Mouse (Mus musculus): Measurements from ENCODE around the gene C1galt1. TPM values are rescaled to one million over a fixed set of nuclear protein-coding genes. Genes with fewer than 3 reads are reported as not detected.

Gene C1galt1
- polyA plus RNA-seq, 1 experiment: 2.5 TPM

DNA sequence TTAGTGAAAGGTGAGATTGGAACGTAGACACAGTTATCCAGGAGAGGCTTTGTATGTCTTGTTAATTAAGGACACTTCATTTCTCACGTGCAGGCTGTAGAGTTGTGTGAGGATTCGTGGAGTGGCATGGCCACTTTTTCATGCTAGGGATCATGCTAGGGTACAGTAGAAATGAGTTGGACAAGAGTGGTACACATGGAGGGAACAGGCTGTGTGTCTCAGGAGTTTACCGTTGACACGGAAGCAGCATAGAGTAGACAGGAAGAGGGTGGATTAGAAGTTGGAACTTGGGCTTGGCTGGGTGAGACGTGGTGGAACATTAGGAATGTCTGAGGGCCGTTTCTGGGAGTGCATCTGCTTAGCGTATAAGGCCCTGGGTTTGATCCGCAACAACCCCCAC, 4.1 kb downstream of the C1galt1 start:
- no peak for TF ChIP-seq CTCF (IDR thresholded peaks at IDR 0.05; ENCODE audit: extremely low read depth, insufficient read length, insufficient replicate concordance, low read depth, low read length)
- no peak for TF ChIP-seq POLR2A (IDR thresholded peaks at IDR 0.05; ENCODE audit: low read depth, low read length)
- peak overlapping the region; percentile 72 for H3K27ac ChIP-seq (ENCODE audit: insufficient read depth, low read depth, low read length)
- no peaks in the 10 kb centered on the region for H3K36me3 ChIP-seq (ENCODE audit: control insufficient read depth, insufficient read depth, low read length)
- no peak overlapping the region for H3K4me3 ChIP-seq (ENCODE audit: low read depth, low read length)
- 74% methylated on average over 9 of the region's 9 CpGs for WGBS
- H3K27me3 ChIP-seq (ENCODE audit: control insufficient read depth, insufficient read depth, low read length): no peaks in the 10 kb centered on the region
- peaks cover 17% of the 10 kb centered on the region for H3K4me1 ChIP-seq (ENCODE audit: control insufficient read depth, insufficient read depth, insufficient read length, low read length)

DNA sequence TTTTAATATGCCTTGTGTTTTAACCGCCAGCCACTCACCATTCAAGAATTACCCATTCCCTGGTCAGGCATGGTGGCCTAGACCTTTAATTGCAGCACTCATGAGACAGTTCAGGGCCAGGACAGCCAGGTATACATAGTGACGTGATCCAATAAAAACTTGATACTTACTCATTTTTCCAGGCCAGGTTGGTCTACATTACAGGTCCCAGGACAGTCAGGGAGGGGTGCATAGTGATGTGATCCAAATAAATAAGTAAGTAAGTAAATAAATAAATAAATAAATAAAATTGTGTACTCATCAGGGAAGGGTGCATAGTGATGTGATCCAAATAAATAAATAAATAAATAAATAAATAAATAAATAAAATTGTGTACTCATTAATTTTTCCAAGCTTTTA, 6.4 kb downstream of the C1galt1 start:
- TF ChIP-seq CTCF (IDR thresholded peaks at IDR 0.05; ENCODE audit: extremely low read depth, insufficient read length, insufficient replicate concordance, low read depth, low read length): no peak
- no peak for TF ChIP-seq POLR2A (IDR thresholded peaks at IDR 0.05; ENCODE audit: low read depth, low read length)
- Histone ChIP-seq H3K27me3 (ENCODE audit: control insufficient read depth, insufficient read depth, low read length) (no peaks in the 10 kb centered on the region), H3K27ac (ENCODE audit: insufficient read depth, low read depth, low read length) (no peak overlapping the region), H3K4me1 (ENCODE audit: control insufficient read depth, insufficient read depth, insufficient read length, low read length) (peaks cover 17% of the 10 kb centered on the region), H3K36me3 (ENCODE audit: control insufficient read depth, insufficient read depth, low read length) (no peaks in the 10 kb centered on the region), H3K4me3 (ENCODE audit: low read depth, low read length) (no peak overlapping the region)
- 90% methylated on average over 2 of the region's 2 CpGs for WGBS

DNA sequence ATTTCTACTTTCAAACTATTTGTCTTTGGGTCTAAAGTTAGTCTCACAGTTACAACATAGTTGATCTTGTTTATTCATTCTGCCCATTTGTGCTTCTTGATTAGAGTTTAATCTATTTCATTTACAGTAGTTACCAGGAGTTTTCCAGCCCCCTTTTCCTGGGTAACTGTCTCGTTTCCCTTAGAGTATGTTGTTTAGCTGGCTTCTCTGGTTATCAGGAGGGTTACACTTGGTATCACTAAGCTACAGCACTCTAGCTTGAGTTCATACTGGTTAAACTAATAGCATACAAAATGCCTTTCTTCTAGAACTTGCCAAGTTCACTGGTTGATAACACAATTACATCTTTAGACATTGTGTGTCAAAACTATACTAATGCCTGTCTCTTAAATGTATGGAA, 8.3 kb downstream of the C1galt1 start:
- H3K27ac ChIP-seq (ENCODE audit: insufficient read depth, low read depth, low read length): no peak overlapping the region
- H3K4me1 ChIP-seq (ENCODE audit: control insufficient read depth, insufficient read depth, insufficient read length, low read length): peaks cover 10% of the 10 kb centered on the region; the same call in 1 of the 2 replicates
- no peak overlapping the region for H3K4me3 ChIP-seq (ENCODE audit: low read depth, low read length)
- no peaks in the 10 kb centered on the region for H3K36me3 ChIP-seq (ENCODE audit: control insufficient read depth, insufficient read depth, low read length)
- WGBS: 63% methylated on average over 1 of the region's 1 CpGs
- TF ChIP-seq POLR2A (IDR thresholded peaks at IDR 0.05; ENCODE audit: low read depth, low read length): no peak
- TF ChIP-seq CTCF (IDR thresholded peaks at IDR 0.05; ENCODE audit: extremely low read depth, insufficient read length, insufficient replicate concordance, low read depth, low read length): no peak
- no peaks in the 10 kb centered on the region for H3K27me3 ChIP-seq (ENCODE audit: control insufficient read depth, insufficient read depth, low read length)

DNA sequence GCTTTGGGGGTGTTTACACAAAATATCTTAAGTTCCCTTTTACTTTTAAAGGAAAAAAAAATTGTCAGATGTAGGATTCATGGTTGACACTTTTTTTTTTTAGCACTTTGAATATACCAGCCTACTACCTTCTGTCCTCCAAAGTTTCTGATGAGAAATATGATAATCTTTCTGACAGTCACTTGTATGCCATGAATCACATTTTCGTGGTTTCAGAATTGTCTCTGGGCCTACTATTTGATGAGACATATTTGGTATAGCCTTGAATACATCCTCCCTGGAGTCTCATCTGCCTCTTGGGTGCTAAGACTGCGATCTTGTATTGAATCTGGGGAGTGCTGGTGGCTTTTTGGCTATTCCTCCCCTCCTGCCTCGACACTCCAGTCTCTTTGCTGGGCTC, 8.8 kb downstream of the C1galt1 start:
- 85% methylated on average over 3 of the region's 3 CpGs for WGBS
- Histone ChIP-seq H3K27me3 (ENCODE audit: control insufficient read depth, insufficient read depth, low read length) (no peaks in the 10 kb centered on the region), H3K36me3 (ENCODE audit: control insufficient read depth, insufficient read depth, low read length) (no peaks in the 10 kb centered on the region), H3K4me3 (ENCODE audit: low read depth, low read length) (no peak overlapping the region), H3K27ac (ENCODE audit: insufficient read depth, low read depth, low read length) (no peak overlapping the region), H3K4me1 (ENCODE audit: control insufficient read depth, insufficient read depth, insufficient read length, low read length) (peaks cover 8% of the 10 kb centered on the region; the same call in 1 of the 2 replicates)
- no peak for TF ChIP-seq POLR2A (IDR thresholded peaks at IDR 0.05; ENCODE audit: low read depth, low read length)
- no peak for TF ChIP-seq CTCF (IDR thresholded peaks at IDR 0.05; ENCODE audit: extremely low read depth, insufficient read length, insufficient replicate concordance, low read depth, low read length)

DNA sequence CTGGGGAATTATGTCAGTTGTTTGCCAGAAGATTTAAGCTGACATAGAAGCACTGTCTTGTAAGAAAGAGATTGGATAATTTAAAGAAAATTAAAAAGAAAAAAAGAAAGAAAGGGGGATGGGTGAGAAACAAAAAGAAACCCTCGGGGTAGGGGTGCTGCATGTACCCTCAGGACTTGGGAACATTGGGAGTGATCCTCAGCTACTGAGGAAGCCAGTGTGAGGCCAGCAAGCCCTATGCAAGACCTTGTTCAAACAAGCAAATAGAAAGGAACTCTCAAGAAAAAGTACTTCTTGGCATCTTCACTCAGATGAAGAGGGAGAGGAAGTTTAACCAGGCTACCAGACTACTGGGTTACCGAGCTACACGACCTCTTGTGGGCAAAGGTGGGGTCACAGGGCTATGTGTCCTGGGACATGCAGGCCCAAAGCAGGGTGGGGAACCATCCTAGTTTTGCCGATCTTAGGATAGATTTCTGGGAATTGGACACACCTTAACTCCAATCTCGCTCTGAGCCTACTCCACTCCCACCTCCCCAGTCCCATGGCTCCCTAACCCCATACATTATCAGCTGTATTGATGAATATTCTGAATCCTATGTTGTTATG, 12.1 kb downstream of the C1galt1 start:
- WGBS: 65% methylated on average over 5 of the region's 5 CpGs
- TF ChIP-seq POLR2A (IDR thresholded peaks at IDR 0.05; ENCODE audit: low read depth, low read length) (no peak), CTCF (IDR thresholded peaks at IDR 0.05; ENCODE audit: extremely low read depth, insufficient read length, insufficient replicate concordance, low read depth, low read length) (no peak; the same call in 1 of the 2 replicates)
- H3K4me3 ChIP-seq (ENCODE audit: low read depth, low read length): no peak overlapping the region
- 0 out of 2 replicates have a peak, but pooled peaks cover 3% of the 10 kb centered on the region for H3K4me1 ChIP-seq (ENCODE audit: control insufficient read depth, insufficient read depth, insufficient read length, low read length)
- no peaks in the 10 kb centered on the region for H3K36me3 ChIP-seq (ENCODE audit: control insufficient read depth, insufficient read depth, low read length)
- H3K27me3 ChIP-seq (ENCODE audit: control insufficient read depth, insufficient read depth, low read length): no peaks in the 10 kb centered on the region
- H3K27ac ChIP-seq (ENCODE audit: insufficient read depth, low read depth, low read length): no peak overlapping the region

DNA sequence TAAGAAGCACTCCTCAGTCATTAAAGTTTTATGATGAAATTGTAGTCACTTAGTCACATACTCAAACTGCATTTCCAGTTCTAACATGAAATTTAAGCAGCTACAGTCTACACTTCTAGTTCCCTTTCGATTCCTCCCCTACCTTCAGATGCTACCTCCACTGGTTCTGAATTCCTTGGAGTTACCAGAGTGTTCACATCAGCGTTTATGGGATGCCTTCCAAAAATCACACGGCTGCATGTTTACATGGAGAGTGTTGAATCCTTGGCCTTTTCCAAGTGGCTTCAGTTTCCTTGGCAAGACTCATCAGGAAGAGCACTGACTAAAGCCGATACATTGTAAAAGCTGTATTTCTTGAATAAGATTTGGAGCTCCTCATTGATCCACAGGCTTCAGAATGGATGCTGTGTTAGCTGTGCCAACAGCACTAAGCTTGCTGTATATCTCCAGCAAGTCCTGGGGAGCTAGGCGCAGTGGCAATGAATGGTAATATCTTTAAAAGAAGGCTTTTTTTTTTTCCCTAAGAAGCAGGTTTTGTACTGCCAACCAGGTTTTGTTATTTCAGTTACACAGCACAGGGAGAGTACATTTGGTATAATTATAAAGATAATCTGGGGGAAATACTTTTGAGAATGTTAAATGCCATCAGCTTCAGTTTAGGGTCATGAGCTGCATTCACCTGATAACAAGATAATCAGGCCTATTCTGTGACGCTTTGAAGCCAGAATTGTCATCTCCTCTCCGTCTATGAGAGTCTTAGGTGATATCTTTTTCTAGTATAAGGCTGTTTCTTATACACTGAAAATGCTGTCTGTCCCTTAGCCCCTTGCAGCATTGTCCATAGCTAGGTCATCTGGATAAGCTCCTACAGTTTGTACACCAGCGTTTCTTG, 13.0 kb downstream of the C1galt1 start:
- H3K27me3 ChIP-seq (ENCODE audit: control insufficient read depth, insufficient read depth, low read length): no peaks in the 10 kb centered on the region
- TF ChIP-seq CTCF (IDR thresholded peaks at IDR 0.05; ENCODE audit: extremely low read depth, insufficient read length, insufficient replicate concordance, low read depth, low read length): no peak
- TF ChIP-seq POLR2A (IDR thresholded peaks at IDR 0.05; ENCODE audit: low read depth, low read length): no peak
- no peak overlapping the region for H3K4me3 ChIP-seq (ENCODE audit: low read depth, low read length)
- 75% methylated on average over 8 of the region's 8 CpGs for WGBS
- H3K4me1 ChIP-seq (ENCODE audit: control insufficient read depth, insufficient read depth, insufficient read length, low read length): 0 out of 2 replicates have a peak, but pooled peaks cover 3% of the 10 kb centered on the region
- H3K36me3 ChIP-seq (ENCODE audit: control insufficient read depth, insufficient read depth, low read length): no peaks in the 10 kb centered on the region
- no peak overlapping the region for H3K27ac ChIP-seq (ENCODE audit: insufficient read depth, low read depth, low read length)

DNA sequence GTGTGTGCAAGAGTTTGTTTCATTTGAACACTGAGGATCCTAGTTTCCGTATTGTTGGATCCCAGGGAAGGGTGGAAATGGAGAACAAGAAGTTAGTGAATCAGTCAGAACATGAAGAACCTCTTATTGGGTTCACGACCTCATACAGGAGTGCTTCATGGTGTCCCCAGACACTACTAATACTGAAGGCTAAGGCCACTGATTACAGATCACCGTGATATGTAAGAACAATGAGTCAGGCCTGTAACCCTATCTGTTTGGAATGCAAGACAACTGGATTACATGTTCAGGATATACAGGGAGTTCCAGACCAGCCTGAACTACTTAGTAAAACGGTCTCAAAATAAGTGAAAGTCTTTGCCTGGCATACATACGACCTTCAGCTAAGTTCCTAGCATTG, 13.9 kb downstream of the C1galt1 start:
- H3K4me3 ChIP-seq (ENCODE audit: low read depth, low read length): no peak overlapping the region
- WGBS: 81% methylated on average over 5 of the region's 5 CpGs
- H3K4me1 ChIP-seq (ENCODE audit: control insufficient read depth, insufficient read depth, insufficient read length, low read length): 0 out of 2 replicates have a peak, but pooled peaks cover 3% of the 10 kb centered on the region
- no peaks in the 10 kb centered on the region for H3K36me3 ChIP-seq (ENCODE audit: control insufficient read depth, insufficient read depth, low read length)
- H3K27me3 ChIP-seq (ENCODE audit: control insufficient read depth, insufficient read depth, low read length): no peaks in the 10 kb centered on the region
- TF ChIP-seq POLR2A (IDR thresholded peaks at IDR 0.05; ENCODE audit: low read depth, low read length): no peak
- TF ChIP-seq CTCF (IDR thresholded peaks at IDR 0.05; ENCODE audit: extremely low read depth, insufficient read length, insufficient replicate concordance, low read depth, low read length): no peak
- no peak overlapping the region for H3K27ac ChIP-seq (ENCODE audit: insufficient read depth, low read depth, low read length)
